Mouse (Mus musculus): ENCODE data around the gene Smg6.

Smg6 gene

GRCm38 (mm10) chr11:75047736-75048407 is 122.2 kb downstream of the Smg6 start:
- no peak for DNase-seq (ENCODE audit: low spot score in 2 of 2)

GRCm38 (mm10) chr11:75049146-75049545 is 123.5 kb downstream of the Smg6 start:
- DNase-seq (ENCODE audit: low spot score in 2 of 2), result no peak

GRCm38 (mm10) chr11:75049807-75050206 is 124.2 kb downstream of the Smg6 start:
- no peak for DNase-seq (ENCODE audit: low spot score in 2 of 2)

- no peak for DNase-seq (ENCODE audit: low spot score in 2 of 2)
Measured at GRCm38 (mm10) chr11:75051239-75051638, 125.6 kb downstream of the Smg6 start.

GRCm38 (mm10) chr11:75051712-75052550 is 126.3 kb downstream of the Smg6 start:
- DNase-seq (ENCODE audit: low spot score in 2 of 2), result no peak

- no peak for DNase-seq (ENCODE audit: low spot score in 2 of 2)
Measured at GRCm38 (mm10) chr11:75053020-75053419, 127.4 kb downstream of the Smg6 start.

- DNase-seq (ENCODE audit: low spot score in 2 of 2), result no peak
Measured at GRCm38 (mm10) chr11:75053722-75054121, 128.1 kb downstream of the Smg6 start.

- DNase-seq (ENCODE audit: low spot score in 2 of 2), result peak in 1 of 2 experiments; percentile 47
Measured at GRCm38 (mm10) chr11:75054184-75054877, 128.7 kb downstream of the Smg6 start.

- DNase-seq (ENCODE audit: low spot score in 2 of 2), result no peak
Measured at GRCm38 (mm10) chr11:75054878-75055214, 129.2 kb downstream of the Smg6 start.

- DNase-seq (ENCODE audit: low spot score in 2 of 2), result no peak
Measured at GRCm38 (mm10) chr11:75062650-75063049, 137.0 kb downstream of the Smg6 start.

GRCm38 (mm10) chr11:75064266-75064665 is 138.6 kb downstream of the Smg6 start:
- DNase-seq (ENCODE audit: low spot score in 2 of 2), result no peak

GRCm38 (mm10) chr11:75071352-75071751 is 145.7 kb downstream of the Smg6 start:
- DNase-seq (ENCODE audit: low spot score in 2 of 2), result no peak

- no peak for DNase-seq (ENCODE audit: low spot score in 2 of 2)
Measured at GRCm38 (mm10) chr11:75072932-75073625, 147.5 kb downstream of the Smg6 start.

- no peak for DNase-seq (ENCODE audit: low spot score in 2 of 2)
Measured at GRCm38 (mm10) chr11:75073696-75074095, 148.1 kb downstream of the Smg6 start.

- DNase-seq (ENCODE audit: low spot score in 2 of 2), result no peak
Measured at GRCm38 (mm10) chr11:75074543-75074942, 148.9 kb downstream of the Smg6 start.

GRCm38 (mm10) chr11:75078616-75079015 is 153.0 kb downstream of the Smg6 start:
- no peak for DNase-seq (ENCODE audit: low spot score in 2 of 2)

GRCm38 (mm10) chr11:75083031-75083430 is 157.4 kb downstream of the Smg6 start:
- DNase-seq (ENCODE audit: low spot score in 2 of 2), result no peak

GRCm38 (mm10) chr11:75092159-75092558 is 166.5 kb downstream of the Smg6 start:
- no peak for DNase-seq (ENCODE audit: low spot score in 2 of 2)

- no peak for DNase-seq (ENCODE audit: low spot score in 2 of 2)
Measured at GRCm38 (mm10) chr11:75092656-75093055, 167.0 kb downstream of the Smg6 start.

GRCm38 (mm10) chr11:75094759-75095158 is 169.1 kb downstream of the Smg6 start:
- no peak for DNase-seq (ENCODE audit: low spot score in 2 of 2)

- DNase-seq (ENCODE audit: low spot score in 2 of 2), result no peak
Measured at GRCm38 (mm10) chr11:75102763-75103339, 177.2 kb downstream of the Smg6 start.

GRCm38 (mm10) chr11:75106614-75107013 is 181.0 kb downstream of the Smg6 start:
- DNase-seq (ENCODE audit: low spot score in 2 of 2), result no peak
